Mouse (Mus musculus) midbrain, embryonic 12.5 days (tissue): Measurements from ENCODE around the gene Ptma. TPM values are rescaled to one million over a fixed set of nuclear protein-coding genes. Genes with fewer than 3 reads are reported as not detected.
"Not testable (repeated sequence)": the region's sequence is repeated elsewhere in the genome, so short reads cannot be mapped to it uniquely, and the experiment has no call there.

ENCODE experiments used
- ATAC-seq: fragments of 200-750 bp; cut with Nextera tagmentation; 2 replicates; pipeline ENCODE4 v1.8.0; 2017; ENCODE audit warnings: low read depth, moderate TSS enrichment, moderate library complexity; ENCODE audit not compliant: low FRiP score
- H3K27ac ChIP-seq: fragments of 300-500 bp; sonication (generic); replicated peaks from 2 replicates; pipeline ENCODE4 v1.5.1; 2016; ENCODE audit warnings: mild to moderate bottlenecking
- H3K27me3 ChIP-seq: fragments of 300-500 bp; sonication (generic); 2 replicates; pipeline ENCODE4 v1.6.1; 2016; ENCODE audit warnings: mild to moderate bottlenecking
- H3K36me3 ChIP-seq: fragments of 300-500 bp; sonication (generic); 2 replicates; pipeline ENCODE4 v1.6.1; 2016
- H3K4me1 ChIP-seq: fragments of 300-500 bp; sonication (generic); 2 replicates; pipeline ENCODE4 v1.6.1; 2016
- H3K4me2 ChIP-seq: fragments of 300-500 bp; sonication (generic); replicated peaks from 2 replicates; pipeline ENCODE4 v1.6.1; 2016; ENCODE audit warnings: mild to moderate bottlenecking, moderate library complexity
- H3K4me3 ChIP-seq: fragments of 300-500 bp; sonication (generic); 2 replicates; pipeline ENCODE4 v1.5.1; 2016; ENCODE audit warnings: mild to moderate bottlenecking
- H3K9ac ChIP-seq: fragments of 300-500 bp; sonication (generic); replicated peaks from 2 replicates; pipeline ENCODE4 v1.6.1; 2016; ENCODE audit warnings: mild to moderate bottlenecking, moderate library complexity
- H3K9me3 ChIP-seq: fragments of 300-500 bp; sonication (generic); 2 replicates; pipeline ENCODE4 v1.6.1; 2016; ENCODE audit warnings: mild to moderate bottlenecking
- WGBS: fragments of 180-500 bp; shearing (Covaris S2); methylation state at CpG from one replicate; pipeline ENCODE4 v1.1.7; 2016; 5-methylcytosine and 5-hydroxymethylcytosine counted together
- polyA plus RNA-seq: library from polyadenylated mRNA; unstranded; fragments of >200 nt; fragmentation: Nextera tagmentation; extraction: Ambion mirVana; gene quantifications from 2 replicates; pipeline ENCODE4 v1.2.1, GENCODE M21; 2016

The Ptma gene
- polyA plus RNA-seq, 1 experiment from 2014 or later: 2,626 TPM

GRCm38 (mm10) chr1:86507866-86508265, 18.7 kb upstream of the Ptma start:
- 87% methylated on average over 5 of the region's 5 CpGs for WGBS
- Histone ChIP-seq H3K4me2 (no peak overlapping the region), H3K4me1 (peaks cover 54% of the 10 kb centered on the region), H3K27ac (no peak overlapping the region), H3K36me3 (no peaks in the 10 kb centered on the region), H3K27me3 (no peaks in the 10 kb centered on the region), H3K9me3 (no peaks in the 10 kb centered on the region), H3K9ac (no peak overlapping the region), H3K4me3 (no peak overlapping the region)
- no peak for ATAC-seq

GRCm38 (mm10) chr1:86509410-86509809, 17.1 kb upstream of the Ptma start:
- Histone ChIP-seq H3K9ac (no peak overlapping the region), H3K4me3 (no peak overlapping the region), H3K27me3 (no peaks in the 10 kb centered on the region), H3K27ac (peak overlapping the region; percentile 78), H3K4me2 (no peak overlapping the region), H3K4me1 (peaks cover 42% of the 10 kb centered on the region), H3K36me3 (no peaks in the 10 kb centered on the region), H3K9me3 (no peaks in the 10 kb centered on the region)
- ATAC-seq: peak; percentile 70
- WGBS: 5% methylated on average over 7 of the region's 7 CpGs

- no peak overlapping the region for H3K4me3 ChIP-seq
- WGBS: 81% methylated on average over 1 of the region's 1 CpGs
- no peak overlapping the region for H3K9ac ChIP-seq
- peak overlapping the region; percentile 74; the same call in 1 of the 2 replicates for H3K27ac ChIP-seq
- ATAC-seq: no peak
- no peaks in the 10 kb centered on the region for H3K9me3 ChIP-seq
- H3K27me3 ChIP-seq: no peaks in the 10 kb centered on the region
- H3K4me1 ChIP-seq: peaks cover 34% of the 10 kb centered on the region
- H3K36me3 ChIP-seq: no peaks in the 10 kb centered on the region
- H3K4me2 ChIP-seq: no peak overlapping the region
These were observed 16.3 kb upstream of the Ptma start for GRCm38 (mm10) chr1:86510266-86510665.

- 31% methylated on average over 9 of the region's 9 CpGs for WGBS
- ATAC-seq: peak; percentile 68
These were observed 15.7 kb upstream of the Ptma start for GRCm38 (mm10) chr1:86510676-86511441.

GRCm38 (mm10) chr1:86512154-86512720, 14.3 kb upstream of the Ptma start:
- 88% methylated on average over 4 of the region's 4 CpGs for WGBS
- Histone ChIP-seq H3K9ac (no peak overlapping the region), H3K27me3 (no peaks in the 10 kb centered on the region), H3K4me3 (no peak overlapping the region), H3K4me1 (peaks cover 21% of the 10 kb centered on the region), H3K36me3 (no peaks in the 10 kb centered on the region), H3K9me3 (no peaks in the 10 kb centered on the region), H3K4me2 (no peak overlapping the region), H3K27ac (0 out of 2 replicates have a peak overlapping the region, but pooled peaks have one; percentile 74)
- ATAC-seq: no peak

More at GRCm38 (mm10) chr1:86510676-86511441, 15.7 kb upstream of the Ptma start:
- H3K27me3 ChIP-seq: no peaks in the 10 kb centered on the region
- H3K9ac ChIP-seq: no peak overlapping the region
- H3K36me3 ChIP-seq: no peaks in the 10 kb centered on the region
- H3K4me1 ChIP-seq: peaks cover 29% of the 10 kb centered on the region
- H3K4me2 ChIP-seq: no peak overlapping the region
- H3K4me3 ChIP-seq: no peak overlapping the region
- peak overlapping the region; percentile 74 for H3K27ac ChIP-seq
- H3K9me3 ChIP-seq: no peaks in the 10 kb centered on the region

- H3K4me2 ChIP-seq, H3K9me3 ChIP-seq, H3K27ac ChIP-seq, H3K9ac ChIP-seq, H3K4me3 ChIP-seq, H3K27me3 ChIP-seq, H3K36me3 ChIP-seq, ATAC-seq: not testable (repeated sequence)
- peaks cover 21% of the 10 kb centered on the region for H3K4me1 ChIP-seq
- 81% methylated on average over 1 of the region's 1 CpGs for WGBS
These were observed 13.5 kb upstream of the Ptma start for GRCm38 (mm10) chr1:86513031-86513430.

- Histone ChIP-seq H3K27me3 (peaks cover 5% of the 10 kb centered on the region; the same call in 1 of the 2 replicates), H3K4me3 (no peak overlapping the region), H3K9ac (no peak overlapping the region), H3K4me2 (no peak overlapping the region), H3K36me3 (no peaks in the 10 kb centered on the region), H3K4me1 (peaks cover 6% of the 10 kb centered on the region; the same call in 1 of the 2 replicates), H3K9me3 (no peaks in the 10 kb centered on the region), H3K27ac (no peak overlapping the region)
- 76% methylated on average over 6 of the region's 6 CpGs for WGBS
- no peak for ATAC-seq
These were observed 10.7 kb upstream of the Ptma start for GRCm38 (mm10) chr1:86515715-86516410.

- H3K4me2 ChIP-seq: no peak overlapping the region
- no peak overlapping the region for H3K27ac ChIP-seq
- ATAC-seq: no peak
- H3K36me3 ChIP-seq: no peaks in the 10 kb centered on the region
- no peaks in the 10 kb centered on the region for H3K9me3 ChIP-seq
- no peak overlapping the region for H3K4me3 ChIP-seq
- H3K27me3 ChIP-seq: peaks cover 5% of the 10 kb centered on the region; the same call in 1 of the 2 replicates
- 63% methylated on average over 3 of the region's 3 CpGs for WGBS
- no peaks in the 10 kb centered on the region for H3K4me1 ChIP-seq
- no peak overlapping the region for H3K9ac ChIP-seq
These were observed 9.4 kb upstream of the Ptma start for GRCm38 (mm10) chr1:86517076-86517475.

- H3K27me3 ChIP-seq: peaks cover 5% of the 10 kb centered on the region; the same call in 1 of the 2 replicates
- no peak overlapping the region for H3K9ac ChIP-seq
- H3K27ac ChIP-seq: no peak overlapping the region
- H3K4me2 ChIP-seq: no peak overlapping the region
- no peaks in the 10 kb centered on the region for H3K36me3 ChIP-seq
- H3K9me3 ChIP-seq: no peaks in the 10 kb centered on the region
- no peak for ATAC-seq
- no peak overlapping the region for H3K4me3 ChIP-seq
- WGBS: 42% methylated on average over 7 of the region's 7 CpGs
- peaks cover 19% of the 10 kb centered on the region for H3K4me1 ChIP-seq
These were observed 6.2 kb upstream of the Ptma start for GRCm38 (mm10) chr1:86520361-86520760.

GRCm38 (mm10) chr1:86522286-86522871, 4.1 kb upstream of the Ptma start:
- H3K27ac ChIP-seq: peak overlapping the region; percentile 36
- H3K4me1 ChIP-seq: peaks cover 19% of the 10 kb centered on the region
- no peak overlapping the region for H3K4me3 ChIP-seq
- no peak for ATAC-seq
- no peaks in the 10 kb centered on the region for H3K9me3 ChIP-seq
- WGBS: 52% methylated on average over 7 of the region's 7 CpGs
- no peak overlapping the region for H3K4me2 ChIP-seq
- H3K27me3 ChIP-seq: peaks cover 5% of the 10 kb centered on the region; the same call in 1 of the 2 replicates
- H3K36me3 ChIP-seq: no peaks in the 10 kb centered on the region
- H3K9ac ChIP-seq: peak overlapping the region; percentile 43

- Histone ChIP-seq H3K27ac (peak overlapping the region; percentile 99), H3K4me1 (peaks cover 21% of the 10 kb centered on the region), H3K9me3 (no peaks in the 10 kb centered on the region), H3K27me3 (no peaks in the 10 kb centered on the region), H3K9ac (peak overlapping the region; percentile 68; the same call in 1 of the 2 replicates), H3K36me3 (peaks cover 5% of the 10 kb centered on the region), H3K4me3 (peak overlapping the region; percentile 100; the same call in 1 of the 2 replicates), H3K4me2 (peak overlapping the region; percentile 79)
- whole genome bisulfite sequencing: 88% methylated on average over 8 of the region's 8 CpGs
- ATAC-seq: no peak
These were observed 2.5 kb upstream of the Ptma start for GRCm38 (mm10) chr1:86523776-86524618.
